Mouse (Mus musculus): ENCODE measurements at regions not wholly inside any gene's neighbourhood (a gene's known extent, or its start where the extent isn't known, plus 50 kb on each side); places are given as distances from the start of the nearest gene placed in this dataset.

- TF ChIP-seq CTCF (IDR thresholded peaks at IDR 0.05; ENCODE audit: low read depth, low read length) (0 out of 2 replicates have a peak, but pooled peaks have one; percentile 23), POLR2AphosphoS5 (IDR thresholded peaks at IDR 0.05; ENCODE audit: insufficient replicate concordance, low read depth, low read length) (no peak), TAL1 (conservative IDR thresholded peaks at IDR 0.05; ENCODE audit: low read depth, low read length) (no peak), GATA1 (IDR thresholded peaks at IDR 0.05; ENCODE audit: borderline replicate concordance, low read length) (no peak), GATA2 (IDR thresholded peaks at IDR 0.05; ENCODE audit: borderline replicate concordance, low read depth, low read length) (no peak)
Observed at GRCm38 (mm10) chr6:148705711-148706110, 125.6 kb downstream of the Ipo8 start.
